Mouse (Mus musculus) intestine, postnatal 0 days (tissue): Measurements from ENCODE around the gene Atp13a5. TPM values are rescaled to one million over a fixed set of nuclear protein-coding genes. Genes with fewer than 3 reads are reported as not detected.

Experiments
- ATAC-seq: fragments of 200-750 bp; cut with Nextera tagmentation; 2 replicates; pipeline ENCODE4 v1.8.0; 2017; ENCODE audit warnings: mild to moderate bottlenecking, moderate TSS enrichment, moderate library complexity
- H3K27ac ChIP-seq: fragments of 300-500 bp; sonication (generic); 2 replicates; pipeline ENCODE4 v1.5.1; 2014; ENCODE audit warnings: mild to moderate bottlenecking, low read depth, low read length, moderate library complexity
- H3K27me3 ChIP-seq: fragments of 300-500 bp; sonication (generic); replicated peaks from 2 replicates; pipeline ENCODE4 v1.6.1; 2014; ENCODE audit warnings: low read length, mixed read lengths; ENCODE audit not compliant: control insufficient read depth, insufficient read depth
- H3K36me3 ChIP-seq: fragments of 300-500 bp; sonication (generic); 2 replicates; pipeline ENCODE4 v1.6.1; 2014; ENCODE audit warnings: mild to moderate bottlenecking, moderate library complexity; ENCODE audit not compliant: control insufficient read depth, insufficient read depth
- H3K4me1 ChIP-seq: fragments of 300-500 bp; sonication (generic); replicated peaks from 2 replicates; pipeline ENCODE4 v1.6.1; 2014; ENCODE audit warnings: antibody characterized with exemption, low read length, mixed read lengths; ENCODE audit not compliant: control insufficient read depth, insufficient read depth
- H3K4me2 ChIP-seq: fragments of 300-500 bp; sonication (generic); replicated peaks from 2 replicates; pipeline ENCODE4 v1.6.1; 2014; ENCODE audit warnings: low read depth, mild to moderate bottlenecking, moderate library complexity
- H3K4me3 ChIP-seq: fragments of 300-500 bp; sonication (generic); 2 replicates; pipeline ENCODE4 v1.5.1; 2014; ENCODE audit warnings: low read depth, low read length
- H3K9ac ChIP-seq: fragments of 300-500 bp; sonication (generic); 2 replicates; pipeline ENCODE4 v1.6.1; 2014; ENCODE audit warnings: mild to moderate bottlenecking, low read depth, low read length
- H3K9me3 ChIP-seq: fragments of 300-500 bp; sonication (generic); 2 replicates; pipeline ENCODE4 v1.6.1; 2016; ENCODE audit warnings: mixed run types; ENCODE audit not compliant: control insufficient read depth
- CTCF ChIP-seq: sonication (generic); IDR thresholded peaks from 2 replicates; pipeline ENCODE4 v1.5.1; 2016; ENCODE audit warnings: low read depth, mild to moderate bottlenecking, control low read depth, antibody characterized with exemption, moderate library complexity
- WGBS: fragments of 180-500 bp; shearing (Covaris S2); extraction: QIAGEN DNeasy Blood & Tissue Kit; methylation state at CpG from one replicate; pipeline ENCODE4 v1.1.7; 2014; 5-methylcytosine and 5-hydroxymethylcytosine counted together
- polyA plus RNA-seq: library from polyadenylated mRNA; unstranded; fragments of >200 nt; fragmentation: Nextera tagmentation; extraction: Ambion mirVana; gene quantifications from 2 replicates; pipeline ENCODE4 v1.2.1, GENCODE M21; 2015

Atp13a5 gene
- polyA plus RNA-seq, 1 experiment from 2014 or later = not detected

DNA sequence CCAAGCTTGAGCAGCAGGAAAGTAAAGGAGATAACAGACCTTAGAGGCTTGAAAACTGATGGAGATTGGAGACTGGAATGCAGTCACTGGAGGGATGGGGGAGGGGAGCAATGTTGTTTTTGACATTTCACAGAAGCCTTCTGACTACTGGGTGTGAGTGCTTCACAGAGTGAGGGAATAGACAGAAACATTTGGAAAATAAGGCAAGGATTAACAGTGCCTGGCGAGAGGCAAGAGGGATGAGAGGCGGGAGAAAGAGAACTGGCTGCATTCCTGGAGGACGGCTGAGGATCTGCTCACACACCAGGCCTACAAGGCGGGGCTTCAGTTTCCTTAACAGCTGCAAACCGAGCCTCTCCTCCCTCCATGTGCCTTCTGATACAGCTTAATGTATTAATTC lies 180.1 kb downstream of the Atp13a5 start:
- WGBS = 24% methylated on average over 5 of the region's 5 CpGs
- H3K27me3 ChIP-seq = no peaks in the 10 kb centered on the region
- ATAC-seq = no peak
- H3K4me3 ChIP-seq = no peak overlapping the region
- H3K4me1 ChIP-seq = no peaks in the 10 kb centered on the region
- no peak for TF ChIP-seq CTCF
- H3K9ac ChIP-seq = no peak overlapping the region
- no peak overlapping the region for H3K4me2 ChIP-seq
- no peak overlapping the region for H3K27ac ChIP-seq
- no peaks in the 10 kb centered on the region for H3K36me3 ChIP-seq
- no peaks in the 10 kb centered on the region for H3K9me3 ChIP-seq

DNA sequence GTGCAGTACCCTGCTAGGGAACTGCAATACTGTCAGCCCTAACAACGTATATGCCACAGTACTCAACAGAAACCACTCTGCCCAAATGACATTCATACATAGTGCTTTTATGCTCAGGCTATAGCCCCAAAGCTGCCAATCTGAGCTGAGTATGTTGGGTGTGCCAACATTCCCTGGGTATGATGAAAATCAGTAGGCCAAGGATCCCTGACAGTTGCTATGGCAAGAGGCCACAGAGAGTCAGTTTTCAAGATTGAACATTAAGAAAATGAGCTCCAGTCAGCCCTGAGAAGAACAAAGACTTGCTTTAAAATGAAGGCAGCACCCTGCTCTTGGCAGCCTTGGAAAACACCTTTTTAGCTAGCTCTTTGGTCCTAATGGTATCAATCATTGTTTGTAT lies 183.4 kb downstream of the Atp13a5 start:
- H3K9me3 ChIP-seq = no peaks in the 10 kb centered on the region
- no peaks in the 10 kb centered on the region for H3K4me1 ChIP-seq
- no peak overlapping the region for H3K27ac ChIP-seq
- H3K27me3 ChIP-seq = no peaks in the 10 kb centered on the region
- no peak for ATAC-seq
- H3K36me3 ChIP-seq = no peaks in the 10 kb centered on the region
- WGBS = 84% methylated on average over 1 of the region's 1 CpGs
- TF ChIP-seq CTCF = no peak
- H3K4me2 ChIP-seq = no peak overlapping the region
- no peak overlapping the region for H3K4me3 ChIP-seq
- H3K9ac ChIP-seq = no peak overlapping the region

DNA sequence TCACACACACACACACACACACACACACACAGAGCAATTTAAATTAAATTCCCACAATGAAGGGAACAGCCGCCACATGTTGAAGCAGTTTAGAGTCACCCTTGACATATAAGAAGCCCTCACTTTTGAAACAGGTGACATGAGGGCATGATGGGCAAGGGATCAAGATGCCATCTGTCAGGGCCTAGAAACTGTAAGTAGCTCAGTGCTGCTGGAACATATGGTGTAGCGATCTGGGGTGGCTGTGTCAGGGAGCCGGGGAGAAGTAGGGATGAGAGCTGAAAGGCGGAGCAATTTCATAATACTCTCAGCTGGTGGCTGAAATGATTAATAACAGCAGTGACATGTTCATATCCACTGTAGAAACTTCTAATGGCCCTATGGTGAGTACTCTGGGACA lies 184.6 kb downstream of the Atp13a5 start:
- ATAC-seq = no peak
- WGBS = 83% methylated on average over 4 of the region's 4 CpGs
- Histone ChIP-seq H3K9me3 (no peaks in the 10 kb centered on the region), H3K9ac (no peak overlapping the region), H3K27me3 (no peaks in the 10 kb centered on the region), H3K27ac (no peak overlapping the region), H3K4me3 (no peak overlapping the region), H3K36me3 (no peaks in the 10 kb centered on the region), H3K4me1 (no peaks in the 10 kb centered on the region), H3K4me2 (no peak overlapping the region)
- no peak for TF ChIP-seq CTCF

DNA sequence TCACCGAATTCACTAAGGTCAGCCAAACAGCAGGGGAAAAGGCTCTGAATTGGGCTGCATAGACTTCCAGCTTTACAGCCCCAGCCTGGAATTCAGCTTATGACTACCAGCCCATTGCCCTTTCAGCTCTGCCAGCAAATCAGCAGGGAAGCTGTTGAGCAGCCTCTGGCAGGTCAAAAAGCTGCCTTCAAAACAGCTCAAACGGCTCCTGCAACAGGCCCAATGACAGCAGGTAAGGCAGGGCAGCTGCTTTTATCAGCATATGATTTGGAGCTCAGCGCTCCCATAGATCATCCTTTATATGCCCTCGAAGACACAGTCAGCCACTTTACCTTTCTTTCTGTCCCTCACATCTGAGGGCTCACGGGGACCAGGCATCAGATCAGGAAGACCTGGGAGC lies 185.6 kb downstream of the Atp13a5 start:
- 54% methylated on average over 5 of the region's 5 CpGs for WGBS
- Histone ChIP-seq H3K9ac (no peak overlapping the region), H3K4me3 (no peak overlapping the region), H3K27ac (no peak overlapping the region), H3K27me3 (no peaks in the 10 kb centered on the region), H3K9me3 (no peaks in the 10 kb centered on the region), H3K36me3 (no peaks in the 10 kb centered on the region), H3K4me1 (no peaks in the 10 kb centered on the region), H3K4me2 (no peak overlapping the region)
- TF ChIP-seq CTCF = no peak
- ATAC-seq = no peak

Other genes starting within 250 kb of the Atp13a5 start
- gene Hrasls, start 169.0 kb downstream of the Atp13a5 start, polyA plus RNA-seq = 0.07 and 0.14 TPM in 2 replicates
- gene Atp13a4, start 166.1 kb upstream of the Atp13a5 start, polyA plus RNA-seq = not detected in 2 replicates
- 21.2 and 21.9 TPM in 2 replicates for gene Opa1, start 200.6 kb upstream of the Atp13a5 start, polyA plus RNA-seq